Mouse (Mus musculus): Measurements from ENCODE around the gene Rufy2.
"Not testable (repeated sequence)": the region's sequence is repeated elsewhere in the genome, so short reads cannot be mapped to it uniquely, and the experiment has no call there.

Rufy2 gene

DNA sequence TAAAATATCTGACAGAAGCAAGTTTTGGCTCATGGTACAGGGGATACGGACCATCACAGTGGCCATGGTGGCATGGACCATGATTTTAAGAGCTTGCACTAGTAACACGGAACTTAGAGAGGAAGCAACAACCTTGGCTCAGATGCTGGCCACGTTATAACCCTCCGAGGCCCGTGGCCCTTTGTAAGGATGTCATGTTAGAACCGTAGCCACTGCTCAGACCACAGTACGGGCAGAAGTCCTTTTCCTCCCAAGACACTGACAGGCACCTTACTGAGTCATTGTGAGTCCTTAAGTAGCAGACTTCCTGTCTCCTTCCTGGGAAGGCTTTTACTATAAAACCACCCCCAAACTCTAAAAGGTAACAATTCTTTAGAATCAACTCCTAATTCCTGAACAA lies 71.2 kb downstream of the Rufy2 start:
- no peak for DNase-seq (ENCODE audit: low spot score in 2 of 2)

DNA sequence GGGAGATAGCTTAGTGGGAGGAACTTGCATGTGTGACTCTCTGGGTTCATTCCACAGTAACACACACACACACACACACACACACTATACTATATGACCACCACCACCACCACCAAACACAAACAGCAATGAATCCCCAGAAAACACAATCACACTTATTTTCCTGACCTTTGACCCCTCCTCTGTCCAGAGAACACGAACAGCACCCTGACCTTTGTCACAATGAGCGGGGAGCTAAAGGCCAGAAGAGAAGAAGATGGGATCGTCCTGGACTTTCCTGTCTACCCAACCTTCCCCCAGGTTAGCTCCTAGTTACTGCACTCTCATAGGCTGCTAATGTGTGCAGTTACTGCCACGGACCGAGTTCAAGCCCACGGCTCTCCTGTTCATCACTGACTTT lies 72.0 kb downstream of the Rufy2 start:
- DNase-seq (ENCODE audit: low spot score in 2 of 2) = no peak

DNA sequence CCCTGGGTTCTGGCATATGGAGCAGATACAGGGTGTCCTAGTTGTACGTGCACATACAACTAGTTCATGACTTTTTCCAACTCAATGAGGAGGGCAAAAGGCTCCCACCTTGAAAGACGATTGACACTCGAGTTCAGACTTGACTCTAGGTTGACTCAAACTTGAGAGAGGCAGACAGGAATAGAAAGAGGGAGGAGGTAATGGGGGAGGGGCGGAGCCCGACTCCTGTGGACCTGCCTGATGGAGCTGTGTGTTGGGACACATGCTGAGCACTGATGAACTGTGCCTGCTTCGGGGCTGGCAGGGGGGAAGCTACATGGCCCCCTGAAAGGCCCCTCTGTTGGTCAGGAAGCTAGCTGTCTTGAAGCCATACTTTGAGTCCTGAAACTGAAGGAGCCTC lies 73.0 kb downstream of the Rufy2 start:
- no peak for DNase-seq (ENCODE audit: low spot score in 2 of 2)

DNA sequence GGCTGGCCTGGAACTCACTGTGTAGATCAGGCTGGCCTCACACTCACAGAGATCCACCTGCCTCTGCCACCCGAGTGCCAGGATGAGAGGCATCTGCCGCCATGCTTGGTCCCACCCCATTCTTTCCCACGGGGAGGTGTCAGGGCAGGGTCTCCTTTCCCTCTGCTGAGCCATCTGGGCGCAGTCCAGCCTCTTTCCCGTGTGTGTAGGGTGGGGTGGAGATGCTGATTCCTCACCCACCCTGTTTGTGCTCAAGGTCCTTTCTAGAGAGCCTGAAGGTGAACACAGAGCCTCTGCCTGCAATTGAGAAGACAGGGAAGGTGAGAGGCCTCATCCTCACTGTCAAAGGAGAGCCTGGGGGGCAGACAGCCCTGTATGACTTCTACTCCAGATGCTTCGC lies 74.0 kb downstream of the Rufy2 start:
- not testable (repeated sequence) for DNase-seq (ENCODE audit: low spot score in 2 of 2)

DNA sequence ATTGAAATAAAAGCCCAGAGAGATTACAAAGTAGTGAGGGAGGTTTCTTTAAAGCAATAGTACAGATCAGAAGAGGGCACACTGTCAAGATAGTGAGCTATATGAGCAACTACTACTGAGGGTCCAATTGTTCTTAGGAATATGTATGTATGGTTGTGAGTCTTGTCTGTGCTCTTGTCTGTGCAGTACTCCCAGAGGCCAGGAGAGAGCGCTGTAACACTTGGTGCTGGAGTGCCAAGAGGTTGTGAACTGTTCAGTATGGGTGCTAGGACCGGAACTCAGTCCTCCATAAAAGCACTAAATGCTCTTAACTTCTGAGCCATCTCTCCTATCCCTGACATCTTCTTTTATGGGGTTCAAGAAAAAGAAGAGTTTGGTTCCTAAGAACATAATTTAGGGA lies 74.6 kb downstream of the Rufy2 start:
- DNase-seq (ENCODE audit: low spot score in 2 of 2) = no peak

DNA sequence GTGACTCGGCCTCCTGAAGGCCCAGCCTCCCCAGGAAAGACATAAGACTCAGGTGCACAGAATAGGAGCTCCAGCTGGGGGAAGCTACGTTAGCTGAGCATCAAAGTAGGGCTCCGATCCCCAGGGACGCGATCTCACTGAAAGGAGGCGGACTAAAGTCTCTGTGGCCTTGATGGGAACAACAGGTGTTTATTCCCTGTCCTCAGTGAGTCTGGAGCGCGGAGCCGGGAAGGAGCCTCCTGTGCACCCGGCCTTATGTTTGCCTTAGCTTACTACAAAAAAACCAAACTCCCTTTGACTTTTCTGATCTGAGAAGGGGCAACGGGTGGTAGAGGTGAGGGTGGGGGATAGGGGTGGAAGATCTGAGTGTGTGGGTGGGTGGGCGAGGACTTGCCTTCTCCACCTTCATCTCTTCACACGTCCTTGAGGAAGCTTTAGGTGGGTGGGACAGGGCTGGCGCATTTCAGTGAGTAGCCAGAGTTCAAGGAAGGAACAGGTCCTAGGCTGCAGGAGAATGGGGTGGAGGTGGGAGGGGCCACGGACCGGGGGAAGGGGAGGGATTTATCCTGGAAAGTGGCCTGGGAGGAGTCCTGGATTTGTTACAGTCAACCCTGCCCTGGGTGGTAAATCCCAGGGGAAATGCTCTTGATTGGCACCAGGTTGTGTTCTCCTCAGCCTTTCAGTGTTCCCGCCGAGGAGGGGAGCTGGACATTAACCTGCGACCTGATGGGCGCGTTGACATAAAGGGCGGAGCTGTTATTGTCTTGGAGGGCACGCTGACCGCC lies 77.1 kb downstream of the Rufy2 start:
- no peak for DNase-seq (ENCODE audit: low spot score in 2 of 2)

DNA sequence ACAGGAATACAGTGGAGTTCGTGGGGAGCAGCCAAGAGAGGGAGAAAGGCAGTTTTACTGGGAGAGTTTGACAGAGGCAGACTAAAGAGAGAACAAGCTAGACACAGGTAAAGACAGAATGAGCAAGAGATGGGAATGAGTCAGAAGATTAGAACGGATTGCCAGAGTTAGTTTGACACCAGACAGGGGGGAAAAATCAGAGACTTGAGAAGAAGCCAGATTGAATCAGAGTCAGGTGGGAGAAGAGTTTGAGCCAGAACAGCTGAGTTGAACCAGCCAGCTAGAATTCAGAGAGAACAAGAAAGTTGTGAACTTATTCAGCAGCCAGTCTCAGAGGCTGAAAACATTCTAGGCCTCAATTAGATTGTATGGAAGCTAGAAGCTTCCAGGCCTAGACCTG lies 79.8 kb downstream of the Rufy2 start, which contains the start of gene Pbld1:
Gene Pbld1 (plus strand): TSS at position 301 of the 400 bp plus-strand sequence.
- no peak for DNase-seq (ENCODE audit: low spot score in 2 of 2)

DNA sequence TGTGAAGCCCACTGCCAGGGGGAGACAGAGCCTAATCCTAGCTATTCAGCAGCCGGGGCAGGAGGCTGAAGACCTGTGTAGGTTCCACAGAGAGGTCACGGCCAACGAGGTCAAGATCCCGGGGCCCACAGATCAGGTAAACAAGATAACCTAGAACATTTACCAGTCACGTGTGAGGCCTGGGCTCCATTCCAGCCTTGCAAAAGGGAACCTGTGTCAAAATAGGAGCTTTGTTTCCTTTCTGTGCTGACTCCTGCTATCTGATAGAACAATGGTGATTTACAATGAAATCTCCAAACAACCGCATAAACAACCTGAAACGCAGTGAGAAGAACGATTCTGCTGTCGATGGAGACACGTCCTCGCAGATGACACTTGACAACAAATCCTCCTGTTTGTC lies 80.4 kb downstream of the Rufy2 start:
- no peak for DNase-seq (ENCODE audit: low spot score in 2 of 2)

DNA sequence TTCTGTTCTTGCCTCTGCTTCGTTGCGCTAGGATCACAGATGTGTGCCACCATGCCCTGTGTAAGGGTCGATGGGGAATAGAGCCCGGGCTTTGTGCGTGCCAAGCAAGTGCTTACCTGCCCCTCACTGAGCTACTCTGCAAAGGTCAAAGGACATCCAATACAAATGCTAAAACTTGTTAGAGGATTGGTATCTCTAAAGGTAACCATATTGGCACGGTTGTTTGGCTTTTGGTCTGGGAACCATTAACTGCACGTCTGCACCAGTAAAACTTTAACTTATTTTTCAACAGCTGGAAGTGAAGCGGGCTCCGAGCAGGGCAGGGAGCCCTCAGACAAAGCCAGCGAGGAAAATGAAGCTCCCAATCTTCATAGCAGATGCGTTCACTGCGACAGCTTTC lies 81.2 kb downstream of the Rufy2 start:
- no peak for DNase-seq (ENCODE audit: low spot score in 2 of 2)

DNA sequence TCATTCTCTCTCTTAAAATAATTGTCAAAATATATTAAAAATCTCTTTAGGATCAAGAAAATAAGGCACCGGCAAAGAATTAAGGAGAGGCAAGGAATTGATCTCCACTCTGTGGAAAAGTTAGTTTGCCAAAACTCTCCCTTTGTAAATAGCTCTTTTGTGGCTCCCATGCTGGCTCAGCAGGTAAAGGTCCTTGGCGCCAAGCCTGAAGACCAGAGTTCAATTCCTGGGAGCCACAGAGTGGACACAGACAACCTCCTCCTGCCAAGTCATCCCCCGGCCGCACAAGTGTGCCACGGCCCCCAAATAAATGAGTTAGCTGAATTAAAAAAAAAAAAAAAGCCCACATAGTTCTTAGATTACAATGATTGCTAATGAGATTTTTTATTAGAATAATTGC lies 82.7 kb downstream of the Rufy2 start:
- DNase-seq (ENCODE audit: low spot score in 2 of 2) = no peak

DNA sequence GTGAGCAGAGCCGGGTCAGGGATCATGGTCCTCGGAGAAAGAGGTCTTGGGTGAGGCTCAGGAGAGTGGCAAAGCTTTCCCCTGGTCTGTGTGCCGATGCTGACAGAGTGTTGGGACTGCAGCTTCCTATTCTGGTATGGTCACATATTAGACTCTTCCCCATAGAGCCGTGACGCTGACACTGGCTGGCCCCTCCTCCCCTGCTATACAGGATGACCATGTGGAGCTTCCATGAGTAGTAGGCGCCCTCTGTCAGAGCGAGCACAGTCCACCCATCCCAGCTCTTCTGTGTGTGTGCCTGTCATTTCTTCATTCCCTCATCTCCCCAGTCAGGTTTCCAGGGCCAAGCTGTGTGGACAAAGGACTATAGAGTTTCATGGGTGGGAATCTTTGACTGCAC lies 83.3 kb downstream of the Rufy2 start:
- no peak for DNase-seq (ENCODE audit: low spot score in 2 of 2)

DNA sequence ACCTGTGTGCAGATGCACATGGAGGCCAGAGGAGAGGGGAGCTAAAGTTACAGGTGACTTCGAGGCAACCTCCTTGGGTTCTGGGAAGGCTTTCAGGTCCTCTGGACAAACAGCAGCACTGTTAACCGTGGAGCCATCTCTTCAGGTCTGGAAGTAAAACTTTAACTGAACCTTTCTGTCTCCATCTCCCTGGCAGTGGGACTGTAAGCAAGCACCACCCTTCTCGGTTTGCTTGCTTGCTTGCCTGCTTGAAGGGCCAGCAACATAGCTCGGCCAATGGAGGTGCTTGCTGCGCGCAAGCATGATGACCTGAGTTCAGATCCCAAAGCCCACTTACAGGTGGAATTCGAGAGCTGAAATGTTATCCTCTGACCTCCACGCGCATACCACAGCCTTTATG lies 84.5 kb downstream of the Rufy2 start:
- no peak for DNase-seq (ENCODE audit: low spot score in 2 of 2)

DNA sequence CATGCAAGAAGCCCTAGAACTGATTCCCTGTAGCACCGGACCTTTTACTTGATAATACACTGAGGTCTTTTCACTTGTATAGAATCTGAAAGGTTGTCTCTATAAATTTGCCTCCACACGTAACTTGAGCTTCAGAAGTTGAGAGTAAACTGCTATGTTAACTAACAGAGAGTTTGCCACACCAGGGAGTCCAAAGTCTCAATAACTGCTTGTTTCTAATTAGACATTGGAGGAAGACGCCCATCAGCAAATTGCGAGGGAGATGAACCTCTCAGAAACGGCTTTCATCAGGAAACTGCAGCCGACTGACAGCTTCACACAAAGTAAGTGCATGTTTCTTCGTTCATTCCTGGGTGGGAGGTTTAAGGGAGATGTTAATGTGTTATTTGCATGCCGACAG lies 85.5 kb downstream of the Rufy2 start:
- no peak for DNase-seq (ENCODE audit: low spot score in 2 of 2)

DNA sequence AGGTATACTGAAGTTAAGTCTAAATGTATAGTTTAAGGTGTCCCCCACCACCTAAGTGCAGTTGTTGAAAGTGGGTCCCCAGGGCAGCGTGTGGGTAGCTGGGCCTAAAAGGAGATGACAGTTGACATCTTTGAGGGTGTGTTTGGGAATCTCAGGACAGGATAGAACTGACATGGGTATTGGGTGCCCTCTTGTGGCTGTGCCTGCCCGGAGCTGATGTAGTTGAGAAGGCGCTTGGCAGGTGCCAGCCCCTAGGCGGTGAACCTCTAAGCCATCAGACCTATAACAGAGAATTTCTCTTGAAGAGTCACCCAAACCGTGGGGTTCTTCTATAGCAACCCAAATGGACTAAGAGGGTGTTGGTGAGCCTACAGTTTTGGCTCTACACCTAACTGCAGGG lies 86.0 kb downstream of the Rufy2 start:
- DNase-seq (ENCODE audit: low spot score in 2 of 2) = peak; percentile 68 to 70
